Mouse (Mus musculus): ENCODE results near the gene Max.
A peak's percentile ranks its signal among the peaks of the same experiment; 100 is the strongest.

Gene Max

DNA sequence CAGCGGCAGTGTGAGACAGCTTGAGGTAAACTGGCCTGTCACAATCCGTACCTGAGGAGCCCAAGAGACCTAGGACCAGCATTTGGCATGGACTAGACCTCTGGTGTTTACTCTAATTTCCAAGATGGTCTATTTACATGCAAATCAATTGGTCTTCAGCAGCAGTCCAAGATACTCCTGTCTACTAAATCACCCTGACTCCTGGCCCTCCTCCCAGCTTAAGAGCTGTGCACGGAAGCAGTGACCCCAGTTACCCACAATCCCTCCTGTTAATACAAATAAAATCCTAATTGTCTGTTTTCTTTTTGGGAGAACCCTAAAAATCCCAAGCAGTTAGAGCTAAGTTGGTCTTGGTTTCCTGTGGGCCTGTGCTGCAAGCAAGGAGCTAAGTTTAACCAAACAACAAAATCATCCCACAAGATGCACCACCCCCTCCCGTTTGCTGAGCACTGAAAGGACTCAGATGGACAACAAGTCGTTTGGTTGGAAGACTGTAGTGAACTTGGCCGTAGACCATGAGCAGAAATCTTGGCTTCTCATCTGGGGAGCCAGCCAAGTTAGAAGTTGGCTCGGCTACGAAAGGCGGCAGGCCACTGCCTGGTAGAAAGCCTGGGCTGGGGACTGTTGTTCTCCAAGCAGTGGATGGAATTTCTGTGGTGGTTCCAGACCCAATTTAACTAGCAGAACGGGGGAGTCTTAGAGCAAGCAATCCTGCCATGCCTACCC is 7.1 kb downstream of the Max start:
- peak; percentile 83 for DNase-seq

DNA sequence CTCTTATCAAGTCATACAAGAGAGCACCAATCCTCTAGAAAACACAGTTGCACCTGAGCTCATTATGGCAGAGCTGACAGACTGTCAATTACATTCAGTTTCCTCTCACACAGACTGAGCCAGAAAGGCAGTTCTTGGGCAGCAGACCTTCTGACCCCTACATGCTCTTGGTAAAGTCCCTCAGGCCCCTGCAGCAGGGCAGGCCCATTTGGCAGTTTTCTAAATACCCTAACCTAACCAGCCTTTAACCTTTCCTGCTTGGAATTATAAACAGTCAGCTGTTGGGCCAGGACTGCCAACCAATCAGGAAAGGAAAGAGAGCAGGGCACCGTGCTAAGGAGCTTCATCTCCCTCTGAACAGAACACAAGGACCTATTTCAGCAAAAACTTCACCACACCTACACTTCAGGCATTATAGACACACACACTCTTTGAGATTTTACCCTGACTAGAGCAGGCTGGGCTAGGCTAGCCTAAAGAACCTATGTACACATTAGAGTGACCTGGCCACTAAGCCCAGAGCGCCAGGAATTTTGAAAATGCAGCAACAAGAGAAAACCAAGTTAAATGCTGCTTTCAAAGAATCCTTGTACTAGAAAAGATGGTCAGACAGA is 8.1 kb downstream of the Max start:
- DNase-seq, result peak; percentile 63

DNA sequence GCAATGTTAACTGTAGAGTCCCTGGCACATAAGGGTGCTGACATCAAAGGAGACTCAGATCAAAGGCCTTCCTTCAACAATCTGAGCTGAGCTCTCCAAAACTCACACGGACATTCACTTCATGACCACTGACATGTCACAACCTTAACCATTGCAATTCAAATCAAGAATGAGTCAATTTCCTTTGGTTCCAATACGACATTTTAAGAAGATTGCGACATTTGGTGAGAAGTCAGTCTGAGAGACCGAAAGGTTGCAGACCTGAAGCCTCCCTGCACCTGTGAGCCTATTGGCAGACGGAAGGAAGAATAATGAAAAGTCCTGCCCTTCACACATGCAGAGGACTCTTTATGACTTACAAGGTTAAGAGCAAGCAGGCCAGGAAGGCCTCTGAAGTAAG is 11.7 kb downstream of the Max start:
- no peak for DNase-seq

DNA sequence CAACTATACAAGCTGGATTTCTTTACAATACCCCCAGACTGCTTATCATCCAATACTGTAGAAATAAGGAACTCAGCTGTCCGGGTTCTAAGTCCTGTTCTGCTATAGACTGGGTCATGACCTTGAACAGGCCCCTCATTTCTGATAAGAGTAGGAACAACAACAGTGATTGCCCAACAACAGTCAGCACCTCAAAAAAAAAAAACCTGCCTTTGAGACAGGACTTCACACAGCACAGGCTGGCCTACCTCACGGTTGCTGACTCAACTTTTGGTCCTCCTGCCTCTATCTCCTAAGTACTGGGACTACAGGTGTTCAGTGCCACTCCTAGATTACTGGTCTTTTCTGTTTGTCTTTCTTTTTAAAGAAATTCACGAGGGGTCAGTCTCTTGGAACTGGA is 13.2 kb downstream of the Max start:
- no peak for DNase-seq

GRCm38 (mm10) chr12:76948185-76948584 is 13.8 kb downstream of the Max start:
- no peak for DNase-seq

GRCm38 (mm10) chr12:76947487-76947886 is 14.5 kb downstream of the Max start:
- DNase-seq, result no peak

DNA sequence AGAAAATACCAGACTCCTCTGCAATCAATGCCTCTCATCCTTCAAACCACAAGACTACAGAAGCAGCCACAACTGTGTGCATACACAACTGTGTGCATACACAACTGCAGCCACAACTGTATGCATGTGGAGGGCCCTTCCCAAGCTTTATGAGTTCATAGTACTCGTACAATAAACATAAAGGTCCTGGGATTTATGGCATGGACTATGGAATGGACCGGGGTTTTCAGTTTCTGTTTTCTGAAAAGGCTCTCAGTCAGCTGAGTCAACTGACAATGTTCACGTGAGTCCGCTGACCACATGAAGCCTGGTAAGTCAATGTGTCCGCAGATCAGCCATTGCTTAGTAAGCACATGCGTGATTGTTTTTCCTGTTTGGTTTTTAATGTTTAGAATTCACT is 18.5 kb downstream of the Max start:
- DNase-seq, result no peak

- DNase-seq, result no peak
These were observed 19.0 kb downstream of the Max start for GRCm38 (mm10) chr12:76943046-76943445.

DNA sequence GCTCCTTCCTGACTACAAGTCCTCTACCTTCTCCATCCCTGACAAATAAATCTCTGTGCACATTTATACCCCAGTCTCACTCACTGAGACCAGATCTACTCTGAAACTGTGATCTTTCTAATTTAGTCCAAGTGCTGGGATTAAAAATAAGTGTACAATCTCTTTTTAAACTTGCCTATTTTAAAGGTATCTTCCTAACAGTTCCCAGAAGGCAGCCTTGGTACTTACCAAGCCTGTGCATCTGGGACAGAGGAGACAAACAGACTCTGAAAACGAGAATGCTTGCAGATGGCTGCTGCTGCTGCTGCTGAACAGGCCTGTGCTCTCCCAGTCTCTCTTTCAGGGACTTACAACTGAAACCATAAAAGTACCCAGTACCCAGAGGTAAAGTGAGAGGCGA is 19.5 kb downstream of the Max start:
- no peak for DNase-seq

- DNase-seq, result no peak
These were observed 20.5 kb downstream of the Max start for GRCm38 (mm10) chr12:76941524-76941923.

- peak; percentile 59 for DNase-seq
These were observed 24.0 kb downstream of the Max start for GRCm38 (mm10) chr12:76938013-76938412.

GRCm38 (mm10) chr12:76936211-76936610 is 25.8 kb downstream of the Max start:
- no peak for DNase-seq

DNA sequence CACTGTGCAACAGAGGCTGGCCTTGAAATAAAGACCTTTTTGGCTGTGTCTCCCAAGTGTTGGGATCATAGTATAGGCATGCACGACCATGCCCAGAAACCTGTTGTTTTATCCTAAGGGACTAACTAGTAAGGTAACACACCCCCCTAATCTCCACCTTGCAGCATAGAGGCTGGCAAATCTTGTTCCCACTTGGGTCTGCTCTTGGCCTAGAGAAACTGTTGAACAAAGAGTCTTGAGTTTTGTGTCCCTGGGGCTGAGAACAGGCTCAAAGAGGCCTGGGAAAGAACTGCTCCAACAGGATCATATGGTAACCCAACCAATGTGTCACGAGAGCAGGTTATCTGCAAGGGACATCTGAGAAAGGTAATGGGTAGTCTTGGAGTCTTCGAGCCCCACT is 27.6 kb downstream of the Max start:
- DNase-seq, result no peak

GRCm38 (mm10) chr12:76932688-76933060 is 29.3 kb downstream of the Max start:
- DNase-seq, result no peak

DNA sequence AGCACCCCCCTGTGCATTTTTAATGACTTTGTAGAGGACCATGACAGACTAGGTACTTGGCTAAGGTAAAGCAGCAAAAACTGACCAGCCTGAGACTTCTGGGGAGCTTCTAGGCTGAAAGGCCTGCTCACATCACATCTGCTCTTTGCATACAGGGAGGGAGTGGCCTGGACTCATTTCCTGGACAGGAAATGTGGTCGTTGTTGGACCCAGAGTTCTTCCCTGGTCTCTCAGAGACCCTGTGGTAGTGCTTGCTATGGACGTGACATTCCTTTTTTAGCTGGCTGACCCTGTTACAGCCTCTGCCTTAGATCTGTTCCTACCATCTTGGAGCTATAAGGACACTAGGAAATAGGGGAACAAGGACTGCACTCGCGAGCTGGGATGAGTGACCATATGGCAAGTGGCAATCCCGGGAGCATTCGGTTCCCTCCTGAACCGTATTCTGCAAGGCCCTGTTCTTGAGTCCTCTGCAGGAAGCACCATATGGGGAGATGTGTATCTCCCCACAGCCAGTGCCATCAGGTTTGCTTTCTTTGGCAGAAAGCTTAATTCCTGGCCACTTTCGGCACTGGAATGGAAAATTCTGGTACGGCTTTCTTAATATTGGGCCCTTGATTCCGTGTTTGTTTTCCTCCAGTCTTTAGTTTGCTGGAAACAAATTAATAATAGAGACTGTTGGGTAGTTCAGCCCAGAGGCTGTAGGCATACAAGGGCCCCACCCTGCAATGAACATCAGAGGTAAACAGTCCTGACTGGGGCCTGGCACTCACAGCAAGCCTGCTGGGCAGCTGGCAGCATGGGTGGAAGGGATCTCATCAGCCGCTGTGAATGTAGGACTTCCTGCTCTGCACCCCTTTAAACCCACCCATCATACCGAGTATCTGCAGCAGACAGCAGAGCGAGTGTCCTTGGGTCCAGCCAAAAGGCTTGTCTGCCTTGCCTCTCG is 30.0 kb downstream of the Max start:
- DNase-seq, result no peak

- no peak for DNase-seq
These were observed 31.8 kb downstream of the Max start for GRCm38 (mm10) chr12:76930177-76930576.

DNA sequence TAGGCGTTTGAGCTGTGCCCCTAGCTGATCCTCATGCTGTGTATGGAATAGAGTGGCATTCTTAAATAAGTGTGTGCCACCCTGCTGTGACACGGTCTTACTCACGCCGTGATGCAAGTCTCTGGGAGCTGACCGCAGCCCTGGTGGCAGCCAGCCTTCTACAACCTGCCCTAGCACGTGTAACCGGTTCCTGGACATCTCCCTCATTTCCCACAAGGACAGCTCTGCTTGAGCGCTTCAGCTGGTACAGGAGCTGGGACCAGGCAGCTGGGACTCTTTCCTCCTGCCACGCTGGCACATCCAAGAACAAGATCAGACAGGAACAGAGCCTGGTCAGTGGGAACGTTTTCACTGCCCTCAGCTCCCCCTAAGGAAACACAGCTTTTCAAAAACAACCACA is 34.5 kb downstream of the Max start:
- DNase-seq, result no peak

- DNase-seq, result no peak
These were observed 35.0 kb downstream of the Max start for GRCm38 (mm10) chr12:76927012-76927411.

- DNase-seq, result no peak
These were observed 35.6 kb downstream of the Max start for GRCm38 (mm10) chr12:76926338-76926945.

GRCm38 (mm10) chr12:76924904-76925604 is 36.9 kb downstream of the Max start:
- no peak for DNase-seq

- DNase-seq, result no peak
These were observed 38.9 kb downstream of the Max start for GRCm38 (mm10) chr12:76923118-76923517.

GRCm38 (mm10) chr12:76920990-76921389 is 41.0 kb downstream of the Max start:
- no peak for DNase-seq

- no peak for DNase-seq
These were observed 41.6 kb downstream of the Max start for GRCm38 (mm10) chr12:76920398-76920797.
